Mouse (Mus musculus) embryonic facial prominence, embryonic 11.5 days (tissue): ENCODE results near the gene Ppp1r1c. TPM values are rescaled to one million over a fixed set of nuclear protein-coding genes. Genes with fewer than 3 reads are reported as not detected.
A peak's percentile ranks its signal among the peaks of the same experiment; 100 is the strongest.

ENCODE experiments used
- ATAC-seq: fragments of 200-750 bp; cut with Nextera tagmentation; replicated peaks from 2 replicates; pipeline ENCODE4 v1.8.0; 2017; ENCODE audit warnings: low read depth; ENCODE audit not compliant: insufficient number of reproducible peaks, low FRiP score, low TSS enrichment
- DNase-seq: peaks from one replicate; pipeline ENCODE4 v3.0.0-alpha.2; 2015; ENCODE audit warnings: low spot score
- H3K27ac ChIP-seq: fragments of 300-500 bp; sonication (generic); replicated peaks from 2 replicates; pipeline ENCODE4 v1.5.1; 2014; ENCODE audit warnings: mild to moderate bottlenecking, low read depth, low read length, control low read depth
- H3K27me3 ChIP-seq: fragments of 300-500 bp; sonication (generic); 2 replicates; pipeline ENCODE4 v1.6.1; 2014; ENCODE audit warnings: mild to moderate bottlenecking, low read length, moderate library complexity, mixed read lengths; ENCODE audit not compliant: control insufficient read depth, insufficient read depth
- H3K36me3 ChIP-seq: fragments of 300-500 bp; sonication (generic); replicated peaks from 2 replicates; pipeline ENCODE4 v1.6.1; 2014; ENCODE audit warnings: low read depth, mild to moderate bottlenecking, low read length, moderate library complexity, mixed read lengths; ENCODE audit not compliant: control insufficient read depth, insufficient read depth
- H3K4me1 ChIP-seq: fragments of 300-500 bp; sonication (generic); 2 replicates; pipeline ENCODE4 v1.6.1; 2014; ENCODE audit warnings: low read length, mixed read lengths; ENCODE audit not compliant: control insufficient read depth, insufficient read depth
- H3K4me2 ChIP-seq: fragments of 300-500 bp; sonication (generic); 2 replicates; pipeline ENCODE4 v1.6.1; 2014; ENCODE audit warnings: low read depth, mild to moderate bottlenecking, control low read depth, low read length, moderate library complexity
- H3K4me3 ChIP-seq: fragments of 300-500 bp; sonication (generic); 2 replicates; pipeline ENCODE4 v1.5.1; 2014; ENCODE audit warnings: low read depth, low read length, control low read depth
- H3K9ac ChIP-seq: fragments of 300-500 bp; sonication (generic); replicated peaks from 2 replicates; pipeline ENCODE4 v1.6.1; 2014; ENCODE audit warnings: mild to moderate bottlenecking, control low read depth, low read length
- H3K9me3 ChIP-seq: fragments of 300-500 bp; sonication (generic); replicated peaks from 2 replicates; pipeline ENCODE4 v1.6.1; 2016; ENCODE audit warnings: mild to moderate bottlenecking, low read length, inconsistent platforms, mixed read lengths; ENCODE audit not compliant: control insufficient read depth
- WGBS: fragments of 180-500 bp; shearing (Covaris S2); extraction: QIAGEN DNeasy Blood & Tissue Kit; methylation state at CpG from one replicate; pipeline ENCODE4 v1.1.7; 2014; 5-methylcytosine and 5-hydroxymethylcytosine counted together
- polyA plus RNA-seq: library from polyadenylated mRNA; unstranded; fragments of >200 nt; fragmentation: Nextera tagmentation; extraction: Ambion mirVana; gene quantifications from 2 replicates; pipeline ENCODE4 v1.2.1, GENCODE M21; 2014

The Ppp1r1c gene
- 23.3 and 25.8 TPM in 2 replicates for polyA plus RNA-seq

DNA sequence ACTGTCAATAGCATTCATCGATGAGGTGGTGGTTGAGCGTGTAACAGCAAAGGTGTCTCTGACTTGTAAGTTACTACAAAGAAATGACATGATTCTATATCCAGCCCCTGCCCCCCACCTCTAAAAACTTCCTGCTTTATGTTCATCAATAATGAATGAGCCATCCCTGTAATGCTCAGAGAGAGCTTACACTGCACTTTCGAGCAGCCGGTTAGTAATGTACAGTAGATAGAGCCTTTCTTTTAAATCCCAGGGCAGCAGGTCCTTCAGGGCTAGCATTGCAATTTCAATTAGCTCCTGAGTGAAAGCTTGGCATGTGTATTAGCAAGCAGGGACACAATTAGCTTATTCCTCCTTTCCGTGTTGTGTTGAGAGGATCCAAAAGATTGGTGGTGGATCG, at the start of gene Ppp1r1c:
TSS of gene Ppp1r1c (plus strand) at position 206 of the 400 bp plus-strand sequence.
- Histone ChIP-seq H3K36me3 (no peaks in the 10 kb centered on the region), H3K9me3 (no peaks in the 10 kb centered on the region), H3K27me3 (no peaks in the 10 kb centered on the region), H3K4me1 (no peaks in the 10 kb centered on the region), H3K9ac (no peak within 1 kb of the TSS), H3K4me2 (no peak within 1 kb of the TSS), H3K27ac (no peak within 1 kb of the TSS), H3K4me3 (no peak within 1 kb of the TSS)
- DNase-seq: no peak
- no peak for ATAC-seq
- WGBS: 85% methylated on average over 6 of the region's 6 CpGs

DNA sequence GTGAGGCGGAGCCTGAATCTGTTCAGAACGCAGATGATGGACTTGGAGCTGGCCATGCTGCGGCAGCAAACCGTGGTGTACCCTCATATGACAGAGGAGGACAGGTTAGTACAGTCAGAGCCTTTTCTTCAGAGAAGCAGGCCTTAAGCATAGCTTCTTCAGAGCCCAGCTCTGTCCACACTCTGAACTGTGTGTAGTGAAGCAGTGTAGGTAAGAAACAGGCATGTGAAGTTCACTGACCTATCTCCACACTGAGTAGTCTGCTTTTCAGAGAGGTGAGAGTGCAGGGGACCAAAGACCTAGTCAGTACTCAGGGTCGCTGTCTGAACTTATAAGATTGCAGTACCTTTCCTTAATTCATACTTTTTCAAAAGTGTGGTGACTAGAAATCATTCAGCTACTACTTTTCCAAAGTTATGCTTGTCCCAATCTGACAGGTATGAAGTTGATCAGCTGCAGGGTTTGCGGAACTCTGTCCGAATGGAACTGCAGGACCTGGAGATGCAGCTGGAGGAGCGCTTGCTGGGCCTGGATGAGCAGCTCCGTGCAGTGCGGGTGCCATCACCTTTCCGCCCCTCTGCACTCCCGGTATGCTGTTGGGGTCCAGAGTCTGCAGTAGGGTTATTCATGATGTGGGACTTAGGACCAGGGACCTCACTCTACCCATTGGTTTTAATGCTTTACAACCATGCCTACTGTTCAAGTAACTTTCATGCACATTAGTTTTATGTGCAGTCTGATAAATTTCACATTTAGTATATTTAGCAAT, 47.0 kb upstream of the Ppp1r1c start:
- Histone ChIP-seq H3K9me3 (no peaks in the 10 kb centered on the region), H3K27ac (no peak overlapping the region), H3K9ac (no peak overlapping the region), H3K4me1 (no peaks in the 10 kb centered on the region; the same call in 1 of the 2 replicates), H3K4me3 (no peak overlapping the region), H3K4me2 (no peak overlapping the region), H3K27me3 (no peaks in the 10 kb centered on the region), H3K36me3 (no peaks in the 10 kb centered on the region; the same call in none of the 2 replicates)
- peak; percentile 23; the same call in 1 of the 2 replicates for ATAC-seq
- DNase-seq: no peak
- 92% methylated on average over 12 of the region's 12 CpGs for WGBS

DNA sequence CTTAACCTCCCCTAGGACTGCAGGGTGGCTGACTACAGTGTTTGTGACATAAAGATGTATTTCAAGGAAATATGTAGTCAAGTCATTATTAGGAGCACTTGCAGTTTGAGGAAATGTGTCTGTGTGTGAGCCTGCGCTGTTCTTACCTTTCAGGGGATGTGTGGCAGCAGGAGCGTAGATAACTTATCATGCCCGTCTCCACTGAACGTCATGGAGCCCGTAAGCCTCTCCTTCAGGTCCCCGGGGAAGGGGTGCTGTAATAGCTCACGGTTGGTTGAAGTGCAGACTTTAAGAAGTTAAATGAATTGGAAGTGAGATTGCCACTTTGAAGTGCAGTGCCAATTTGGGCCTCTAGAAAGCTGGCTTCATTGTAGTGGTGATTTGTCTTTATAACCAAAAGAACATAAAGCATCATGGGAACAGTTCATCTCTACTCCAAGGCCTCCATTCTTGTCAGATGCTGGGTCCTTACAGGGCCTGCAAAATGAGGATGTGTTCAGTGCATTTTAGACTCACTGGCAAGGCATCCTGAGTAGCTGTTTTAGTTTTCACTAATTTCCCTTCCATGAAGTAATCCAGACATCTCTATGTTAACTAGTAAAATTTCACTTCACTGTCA, 46.0 kb upstream of the Ppp1r1c start:
- H3K4me1 ChIP-seq: no peaks in the 10 kb centered on the region; the same call in 1 of the 2 replicates
- no peaks in the 10 kb centered on the region; the same call in none of the 2 replicates for H3K36me3 ChIP-seq
- no peak overlapping the region for H3K4me3 ChIP-seq
- H3K9ac ChIP-seq: no peak overlapping the region
- no peak overlapping the region for H3K27ac ChIP-seq
- H3K9me3 ChIP-seq: no peaks in the 10 kb centered on the region
- WGBS: 77% methylated on average over 7 of the region's 7 CpGs
- DNase-seq: no peak
- no peak for ATAC-seq
- no peaks in the 10 kb centered on the region for H3K27me3 ChIP-seq
- H3K4me2 ChIP-seq: no peak overlapping the region

DNA sequence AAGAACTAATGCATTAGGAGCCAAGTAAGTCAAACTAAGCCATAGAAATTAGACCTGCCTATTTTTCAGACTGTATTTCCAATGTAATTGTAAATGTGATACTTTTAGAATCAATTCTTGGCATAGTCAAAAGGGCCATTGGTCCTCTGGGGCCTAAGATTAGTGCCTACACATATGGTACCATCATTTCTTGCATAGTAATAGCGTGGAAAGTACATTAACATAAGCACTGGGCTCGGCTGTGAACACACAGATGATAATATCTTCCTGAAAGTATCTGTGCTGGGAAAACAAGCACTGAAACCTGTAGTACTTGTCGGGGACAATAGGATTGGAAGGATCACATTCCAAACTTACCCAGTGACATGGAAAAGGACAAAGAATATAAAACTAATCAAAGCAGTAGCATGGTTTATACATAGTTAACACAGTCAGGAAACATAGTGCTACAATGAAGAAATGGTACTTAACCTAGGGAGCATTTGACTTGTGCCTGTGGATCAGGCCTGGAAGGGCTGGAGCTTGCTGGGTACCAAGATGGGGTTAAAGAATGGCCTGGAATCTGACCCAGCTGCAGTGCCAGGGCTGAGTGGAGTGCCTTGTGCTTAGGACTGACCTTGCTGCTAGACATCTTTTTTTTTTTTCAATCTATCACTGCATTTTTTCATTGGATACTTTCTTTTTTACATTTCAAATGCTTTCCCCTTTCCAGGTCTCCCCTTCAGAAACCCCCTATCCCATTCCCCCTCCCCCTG, 42.9 kb upstream of the Ppp1r1c start:
- H3K9ac ChIP-seq: no peak overlapping the region
- 71% methylated on average over 3 of the region's 3 CpGs for WGBS
- ATAC-seq: no peak
- no peak overlapping the region for H3K27ac ChIP-seq
- no peak overlapping the region for H3K4me2 ChIP-seq
- DNase-seq: no peak
- H3K4me3 ChIP-seq: no peak overlapping the region
- H3K9me3 ChIP-seq: no peaks in the 10 kb centered on the region
- no peaks in the 10 kb centered on the region for H3K36me3 ChIP-seq
- no peaks in the 10 kb centered on the region; the same call in 1 of the 2 replicates for H3K4me1 ChIP-seq
- no peaks in the 10 kb centered on the region for H3K27me3 ChIP-seq

DNA sequence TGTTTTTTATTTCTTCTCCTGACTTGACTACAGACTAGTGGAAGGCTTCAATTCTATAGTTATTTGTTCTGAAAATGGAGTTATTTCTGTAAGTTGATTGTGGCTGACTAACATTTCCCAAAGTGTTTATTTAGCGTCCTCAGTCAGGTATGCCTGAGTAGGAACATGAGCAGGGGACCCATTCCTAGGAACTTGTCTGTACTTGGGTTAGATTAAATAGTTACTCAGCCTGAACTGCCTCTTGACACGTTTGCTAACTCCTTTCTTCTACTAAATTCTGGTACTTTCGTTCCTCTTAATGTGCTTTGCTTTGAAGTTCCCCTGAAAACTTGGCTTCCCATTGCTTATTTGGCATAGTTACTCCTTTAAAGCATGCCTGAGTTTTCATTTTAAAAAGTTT, 42.1 kb upstream of the Ppp1r1c start:
- Histone ChIP-seq H3K9ac (no peak overlapping the region), H3K9me3 (no peaks in the 10 kb centered on the region), H3K36me3 (no peaks in the 10 kb centered on the region), H3K27me3 (no peaks in the 10 kb centered on the region), H3K4me3 (no peak overlapping the region), H3K27ac (no peak overlapping the region), H3K4me1 (no peaks in the 10 kb centered on the region; the same call in 1 of the 2 replicates), H3K4me2 (no peak overlapping the region)
- ATAC-seq (no peak), DNase-seq (no peak)
- 61% methylated on average over 3 of the region's 3 CpGs for WGBS

DNA sequence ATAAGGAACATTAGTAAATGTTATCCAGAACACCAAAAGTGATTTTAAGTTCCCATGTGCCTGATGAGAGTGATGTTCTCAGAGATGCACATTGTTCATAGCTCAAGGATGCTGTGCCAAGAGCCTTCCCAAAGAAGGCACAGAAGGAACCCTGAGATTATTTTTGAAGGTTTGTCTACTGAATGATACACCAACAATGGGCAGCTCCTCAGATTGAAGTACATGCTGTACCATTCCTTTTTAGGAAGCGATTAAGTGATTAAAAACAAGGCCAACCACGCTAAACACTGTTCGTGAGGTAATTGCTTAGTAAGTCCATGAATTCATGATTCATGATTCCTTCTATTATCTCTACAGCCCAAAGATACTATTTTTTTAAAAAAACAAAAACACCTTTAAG, 32.3 kb upstream of the Ppp1r1c start:
- Histone ChIP-seq H3K27me3 (no peaks in the 10 kb centered on the region), H3K9me3 (no peaks in the 10 kb centered on the region), H3K36me3 (no peaks in the 10 kb centered on the region), H3K4me3 (no peak overlapping the region), H3K9ac (no peak overlapping the region), H3K4me1 (no peaks in the 10 kb centered on the region), H3K27ac (no peak overlapping the region), H3K4me2 (no peak overlapping the region)
- 86% methylated on average over 3 of the region's 3 CpGs for WGBS
- DNase-seq (no peak), ATAC-seq (no peak)

DNA sequence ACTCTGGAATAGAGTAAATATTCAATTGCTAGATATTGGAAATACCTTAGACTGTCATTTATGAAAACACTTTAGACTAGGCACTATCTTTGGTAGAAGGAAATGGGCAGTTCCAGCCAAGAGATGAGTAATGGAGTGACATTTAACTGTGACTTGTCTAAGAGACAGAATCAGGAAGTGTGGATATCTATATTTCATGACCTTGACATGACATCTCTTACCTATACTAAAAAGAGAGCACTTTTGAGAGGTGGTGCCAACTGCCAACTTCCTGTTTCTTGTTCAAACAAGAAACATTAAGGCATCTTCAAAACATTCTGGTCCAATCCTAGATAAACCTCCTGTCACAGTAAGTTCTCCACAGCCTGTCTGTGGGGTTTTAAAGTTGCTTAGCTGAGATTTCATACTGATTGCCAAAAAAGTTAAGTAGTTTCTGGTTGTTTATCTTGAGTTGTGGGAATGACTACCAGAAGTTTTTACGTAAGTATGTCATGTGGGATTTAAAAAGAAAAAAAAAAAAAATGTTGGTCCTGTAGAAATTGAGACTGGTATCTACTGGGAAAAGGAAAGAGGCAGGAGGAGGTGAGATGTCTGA, 29.8 kb upstream of the Ppp1r1c start:
- 84% methylated on average over 1 of the region's 1 CpGs for WGBS
- no peak overlapping the region for H3K27ac ChIP-seq
- DNase-seq (no peak), ATAC-seq (no peak)
- no peaks in the 10 kb centered on the region for H3K36me3 ChIP-seq
- no peak overlapping the region for H3K4me2 ChIP-seq
- H3K9me3 ChIP-seq: no peaks in the 10 kb centered on the region
- no peaks in the 10 kb centered on the region for H3K4me1 ChIP-seq
- H3K27me3 ChIP-seq: no peaks in the 10 kb centered on the region
- no peak overlapping the region for H3K4me3 ChIP-seq
- no peak overlapping the region for H3K9ac ChIP-seq
